Mouse (Mus musculus) ES-Bruce4 (cell line): ENCODE data around the gene S1pr4.

Experiments used
- CTCF ChIP-seq: IDR thresholded peaks from one replicate; pipeline ENCODE4 v1.8.1; 2011; ENCODE audit warnings: low read depth, low read length
- POLR2A ChIP-seq: IDR thresholded peaks from one replicate; pipeline ENCODE4 v1.8.1; 2011; ENCODE audit warnings: low read length; ENCODE audit not compliant: insufficient read depth

DNA sequence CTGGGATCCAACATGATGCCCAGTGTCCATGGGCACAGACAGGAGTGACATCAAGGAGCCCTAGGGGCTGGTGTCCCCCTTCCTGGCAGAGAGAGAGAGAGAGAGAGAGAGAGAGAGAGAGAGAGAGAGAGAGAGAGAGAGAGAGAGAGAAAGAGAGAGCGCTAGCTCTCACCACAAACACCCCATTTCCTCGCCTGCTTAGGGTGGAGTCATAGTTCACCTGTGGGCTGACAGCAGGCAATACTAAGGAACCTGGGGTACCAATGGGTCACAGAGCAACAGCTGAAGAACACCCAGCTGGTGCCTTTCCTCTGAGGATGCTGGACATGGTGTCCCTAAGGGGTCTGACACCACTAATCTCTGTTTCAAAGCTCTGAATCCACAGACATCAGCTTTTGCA lies 37.5 kb upstream of the S1pr4 start:
- TF ChIP-seq CTCF (no peak), POLR2A (no peak)
